In genomic region chr9:13848481-13849480, GRCm38 (mm10) we compare ENCODE assay signal across 9 mouse cellular contexts. TPM values are rescaled to one million over a fixed set of nuclear protein-coding genes. Genes with fewer than 3 reads are reported as not detected.
DNase-seq lines count a peak whose midpoint lies in the region; ATAC-seq and TF ChIP-seq lines count a peak whose summit lies in the region.
"Had no signal": no experiment of that assay in that cellular context is flagged by ENCODE, and none has a peak within 500 bp of the region (broad histone marks: within the 10 kb centered on the region; RNA-seq: fewer than 3 reads in every experiment).

No protein-coding gene starts in this region.

- ATAC-seq in CD4-positive, CD25-positive, alpha-beta regulatory T cell, adult 4 months: peak; percentile 89
- ATAC-seq in neural tube, embryonic 12.5 days (ENCODE audit: low FRiP score, low read depth): peak; percentile 61; the same call in 1 of the 2 replicates

- H3K4me3 ChIP-seq in neural tube, embryonic 12.5 days: no peak overlapping the region
- H3K4me3 ChIP-seq: embryonic facial prominence, embryonic 13.5 days had no signal

- H3K9me3 ChIP-seq in neural tube, embryonic 12.5 days: no peaks in the 10 kb centered on the region
- H3K9me3 ChIP-seq: embryonic facial prominence, embryonic 13.5 days had no signal

- no peak overlapping the region for H3K9ac ChIP-seq in neural tube, embryonic 12.5 days
- H3K9ac ChIP-seq: embryonic facial prominence, embryonic 13.5 days had no signal

- peaks cover 12% of the 10 kb centered on the region; the same call in 1 of the 2 replicates for H3K36me3 ChIP-seq in neural tube, embryonic 12.5 days

- no peak overlapping the region for H3K27ac ChIP-seq in neural tube, embryonic 12.5 days
- H3K27ac ChIP-seq: embryonic facial prominence, embryonic 13.5 days had no signal

- 85% methylated on average over 10 of the region's 10 CpGs for WGBS in neural tube, embryonic 12.5 days

- no peaks in the 10 kb centered on the region for H3K4me1 ChIP-seq in neural tube, embryonic 12.5 days
- H3K4me1 ChIP-seq: embryonic facial prominence, embryonic 13.5 days had no signal

- no peak overlapping the region for H3K4me2 ChIP-seq in neural tube, embryonic 12.5 days (replicated peaks)
- H3K4me2 ChIP-seq: embryonic facial prominence, embryonic 13.5 days had no signal

- DNase-seq in heart, adult 18-20 months: peak; percentile 30 to 37
- DNase-seq in heart, postnatal 25 days (ENCODE audit: low spot score): no peak
- peak; percentile 78 for DNase-seq in brain, embryonic 14.5 days (ENCODE audit: low read depth)
- DNase-seq in heart, postnatal 10 days: peak; percentile 54 to 58
- DNase-seq in left cerebral cortex, adult 18-20 months (ENCODE audit: low spot score in 2 of 2): peak; percentile 12 to 13
- no peak for DNase-seq in cerebellum, adult 9-10 months

- no peaks in the 10 kb centered on the region for H3K27me3 ChIP-seq in neural tube, embryonic 12.5 days (replicated peaks)
- H3K27me3 ChIP-seq: embryonic facial prominence, embryonic 13.5 days had no signal

- peak; percentile 67; the same call in 1 of the 2 replicates for TF ChIP-seq CTCF in brain, embryonic 14.5 days (IDR thresholded peaks at IDR 0.05; ENCODE audit: borderline replicate concordance, extremely low read depth, insufficient read depth, insufficient read length)

- TF ChIP-seq POLR2A in brain, embryonic 14.5 days (IDR thresholded peaks at IDR 0.05; ENCODE audit: borderline replicate concordance, extremely low read depth, insufficient read depth, insufficient read length, poor library complexity, severe bottlenecking): no peak

- intact Hi-C loops in heart, postnatal 25 days (cut with DNase I): loop anchor here (2.0 kb wide), 1 partner anchor 494 kb away; no protein-coding TSS in a partner anchor
- intact Hi-C loops in heart, postnatal 10 days (cut with DNase I): loop anchor here (1.0 kb wide), 1 partner anchor 493 kb away; no protein-coding TSS in a partner anchor

RNA-seq across cellular contexts. Expression of gene Fam76b, which starts 21.3 kb away (rescaled TPM):
- 1 to 10 TPM; 6.4 to 7.2 TPM for total RNA-seq in heart, adult 18-20 months (2021)
- total RNA-seq in heart, postnatal 25 days (2021): 1 to 10 TPM; 8.6 to 9.8 TPM
- polyA plus RNA-seq in CD4-positive, CD25-positive, alpha-beta regulatory T cell, adult 4 months (2017; shearing (Covaris generic)): 10 to 100 TPM; 13.9 to 17.8 TPM
- 35.9 and 44.6 TPM in 2 replicates for polyA plus RNA-seq in brain, embryonic 14.5 days (2012; rRNA removed)
- 10 to 100 TPM; 17.1 to 19.3 TPM for total RNA-seq in heart, postnatal 10 days (2021)
- total RNA-seq in left cerebral cortex, adult 18-20 months (2021): 10 to 100 TPM; 16.7 to 17.6 TPM
- polyA plus RNA-seq in neural tube, embryonic 12.5 days (2016; fragmentation: Nextera tagmentation; extraction: Ambion mirVana): 32.5 and 34.5 TPM in 2 replicates

RNA-seq across cellular contexts. Expression of gene Cep57, which starts 21.9 kb away (rescaled TPM):
- 1 to 10 TPM; 7.6 to 8.8 TPM for total RNA-seq in heart, adult 18-20 months (2021)
- total RNA-seq in heart, postnatal 25 days (2021): 10 to 100 TPM; 10.4 to 11.2 TPM
- polyA plus RNA-seq in CD4-positive, CD25-positive, alpha-beta regulatory T cell, adult 4 months (2017; shearing (Covaris generic)): 10 to 100 TPM; 43.1 to 49.9 TPM
- 34.7 and 40.4 TPM in 2 replicates for polyA plus RNA-seq in brain, embryonic 14.5 days (2012; rRNA removed)
- total RNA-seq in heart, postnatal 10 days (2021): 10 to 100 TPM; 15.3 to 17.1 TPM
- total RNA-seq in left cerebral cortex, adult 18-20 months (2021): 10 to 100 TPM; 18.0 to 18.4 TPM
- polyA plus RNA-seq in neural tube, embryonic 12.5 days (2016; fragmentation: Nextera tagmentation; extraction: Ambion mirVana): 48.5 and 54.2 TPM in 2 replicates

Comparison
In these comparisons a context has a peak if more than half of its experiments do, and no peak if none do; other contexts are left out.
1. DNase-seq: peak in heart, adult 18-20 months (2 of 2), brain, embryonic 14.5 days (single experiment), heart, postnatal 10 days (2 of 2) and left cerebral cortex, adult 18-20 months (2 of 2); none in heart, postnatal 25 days (single experiment) and cerebellum, adult 9-10 months (single experiment).